Mouse (Mus musculus) lung, postnatal 14 days (tissue): ENCODE data around the gene 1110051M20Rik.
A peak's percentile ranks its signal among the peaks of the same experiment; 100 is the strongest.

Source experiments
- DNase-seq: peaks from one replicate; pipeline ENCODE4 v3.0.0; 2021

1110051M20Rik gene

GRCm38 (mm10) chr2:91444286-91444892 lies at the start of gene 1110051M20Rik:
Gene 1110051M20Rik, minus strand, starts transcription at chr2:91444704.
- DNase-seq, result peak; percentile 88

- DNase-seq, result no peak
These were observed 49.5 kb upstream of the 1110051M20Rik start for GRCm38 (mm10) chr2:91493981-91494380.

- DNase-seq, result no peak
These were observed 47.6 kb upstream of the 1110051M20Rik start for GRCm38 (mm10) chr2:91492071-91492635.

GRCm38 (mm10) chr2:91487295-91487694 lies 42.8 kb upstream of the 1110051M20Rik start:
- DNase-seq, result peak; percentile 46

- no peak for DNase-seq
These were observed 40.8 kb upstream of the 1110051M20Rik start for GRCm38 (mm10) chr2:91485256-91485655.

GRCm38 (mm10) chr2:91484698-91485097 lies 40.2 kb upstream of the 1110051M20Rik start:
- no peak for DNase-seq

- DNase-seq, result peak; percentile 62
These were observed 36.5 kb upstream of the 1110051M20Rik start for GRCm38 (mm10) chr2:91480805-91481514.

GRCm38 (mm10) chr2:91480399-91480801 lies 35.9 kb upstream of the 1110051M20Rik start:
- no peak for DNase-seq

- DNase-seq, result no peak
These were observed 32.3 kb upstream of the 1110051M20Rik start for GRCm38 (mm10) chr2:91476841-91477240.

- DNase-seq, result no peak
These were observed 31.8 kb upstream of the 1110051M20Rik start for GRCm38 (mm10) chr2:91476251-91476661.

- DNase-seq, result no peak
These were observed 31.3 kb upstream of the 1110051M20Rik start for GRCm38 (mm10) chr2:91475791-91476190.

GRCm38 (mm10) chr2:91474358-91474757 lies 29.9 kb upstream of the 1110051M20Rik start:
- DNase-seq, result no peak

- DNase-seq, result no peak
These were observed 25.6 kb upstream of the 1110051M20Rik start for GRCm38 (mm10) chr2:91470055-91470647.

GRCm38 (mm10) chr2:91467613-91468012 lies 23.1 kb upstream of the 1110051M20Rik start:
- no peak for DNase-seq

- DNase-seq, result no peak
These were observed 21.4 kb upstream of the 1110051M20Rik start for GRCm38 (mm10) chr2:91465934-91466333.

GRCm38 (mm10) chr2:91462681-91463080 lies 18.2 kb upstream of the 1110051M20Rik start:
- no peak for DNase-seq

GRCm38 (mm10) chr2:91462196-91462595 lies 17.7 kb upstream of the 1110051M20Rik start:
- DNase-seq, result no peak

GRCm38 (mm10) chr2:91461341-91461740 lies 16.8 kb upstream of the 1110051M20Rik start:
- DNase-seq, result no peak

- DNase-seq, result no peak
These were observed 16.3 kb upstream of the 1110051M20Rik start for GRCm38 (mm10) chr2:91460771-91461170.

- no peak for DNase-seq
These were observed 15.6 kb upstream of the 1110051M20Rik start for GRCm38 (mm10) chr2:91460076-91460475.

- peak; percentile 36 for DNase-seq
These were observed 14.3 kb upstream of the 1110051M20Rik start for GRCm38 (mm10) chr2:91458673-91459391.

GRCm38 (mm10) chr2:91458252-91458672 lies 13.8 kb upstream of the 1110051M20Rik start:
- peak; percentile 55 for DNase-seq
